Mouse (Mus musculus): ENCODE results near the gene Rsu1. TPM values are rescaled to one million over a fixed set of nuclear protein-coding genes. Genes with fewer than 3 reads are reported as not detected.

The Rsu1 gene
- total and polyA plus RNA-seq, 2 experiments from 2014 or later = 85.8 to 114 TPM

GRCm38 (mm10) chr2:13060426-13061170 lies 210.6 kb downstream of the Rsu1 start:
- Histone ChIP-seq H3K27ac (ENCODE audit: low read depth, low read length) (no peak overlapping the region), H3K4me3 (ENCODE audit: low read depth, low read length) (no peak overlapping the region), H3K4me1 (ENCODE audit: insufficient read depth, low read length) (no peaks in the 10 kb centered on the region), H3K4me2 (ENCODE audit: low read depth, low read length, poor library complexity, severe bottlenecking) (no peak overlapping the region), H3K9me3 (ENCODE audit: low read length) (no peaks in the 10 kb centered on the region), H3K9ac (replicated peaks; ENCODE audit: low read length, poor library complexity, severe bottlenecking) (no peak overlapping the region), H3K27me3 (ENCODE audit: insufficient read depth, low read length) (no peaks in the 10 kb centered on the region), H3K36me3 (ENCODE audit: insufficient read depth, low read length) (no peaks in the 10 kb centered on the region)
- ATAC-seq (ENCODE audit: low FRiP score) (no peak), DNase-seq (ENCODE audit: low spot score) (no peak)
- no peak for TF ChIP-seq CTCF (IDR thresholded peaks at IDR 0.05)
- WGBS = 91% methylated on average over 5 of the region's 5 CpGs

DNA sequence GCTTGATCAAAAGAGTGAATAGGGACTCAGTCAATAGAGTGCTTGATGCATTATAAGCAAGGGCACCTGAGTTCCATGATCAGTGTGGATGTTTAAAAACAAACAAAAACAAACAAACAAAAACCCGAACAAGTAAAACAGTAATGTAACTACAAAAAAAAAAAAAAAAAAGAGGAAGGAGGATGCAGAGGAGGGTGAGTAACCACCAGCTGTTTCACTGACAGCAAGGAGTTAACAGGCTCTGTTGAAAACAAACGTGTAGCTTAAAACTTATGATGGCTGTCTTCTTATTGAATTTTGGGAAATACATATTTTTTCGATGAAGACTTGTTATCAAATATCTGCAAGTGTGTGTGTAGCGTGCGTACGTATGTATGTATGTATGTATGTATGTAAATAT lies 222.6 kb downstream of the Rsu1 start:
- ATAC-seq (ENCODE audit: low FRiP score) (no peak), DNase-seq (ENCODE audit: low spot score) (no peak)
- TF ChIP-seq CTCF (IDR thresholded peaks at IDR 0.05) = no peak
- Histone ChIP-seq H3K27me3 (ENCODE audit: insufficient read depth, low read length) (no peaks in the 10 kb centered on the region), H3K4me3 (ENCODE audit: low read depth, low read length) (no peak overlapping the region), H3K27ac (ENCODE audit: low read depth, low read length) (no peak overlapping the region), H3K9ac (replicated peaks; ENCODE audit: low read length, poor library complexity, severe bottlenecking) (no peak overlapping the region), H3K4me1 (ENCODE audit: insufficient read depth, low read length) (no peaks in the 10 kb centered on the region), H3K9me3 (ENCODE audit: low read length) (no peaks in the 10 kb centered on the region), H3K4me2 (ENCODE audit: low read depth, low read length, poor library complexity, severe bottlenecking) (no peak overlapping the region), H3K36me3 (ENCODE audit: insufficient read depth, low read length) (no peaks in the 10 kb centered on the region)
- 93% methylated on average over 6 of the region's 6 CpGs for WGBS

- H3K27ac ChIP-seq (ENCODE audit: low read depth, low read length) = no peak overlapping the region
- DNase-seq (ENCODE audit: low spot score) (no peak), ATAC-seq (ENCODE audit: low FRiP score) (no peak)
- H3K9ac ChIP-seq (replicated peaks; ENCODE audit: low read length, poor library complexity, severe bottlenecking) = no peak overlapping the region
- H3K9me3 ChIP-seq (ENCODE audit: low read length) = no peaks in the 10 kb centered on the region
- no peak for TF ChIP-seq CTCF (IDR thresholded peaks at IDR 0.05)
- WGBS = 94% methylated on average over 4 of the region's 4 CpGs
- no peaks in the 10 kb centered on the region for H3K4me1 ChIP-seq (ENCODE audit: insufficient read depth, low read length)
- no peaks in the 10 kb centered on the region for H3K27me3 ChIP-seq (ENCODE audit: insufficient read depth, low read length)
- no peak overlapping the region for H3K4me2 ChIP-seq (ENCODE audit: low read depth, low read length, poor library complexity, severe bottlenecking)
- H3K36me3 ChIP-seq (ENCODE audit: insufficient read depth, low read length) = no peaks in the 10 kb centered on the region
- no peak overlapping the region for H3K4me3 ChIP-seq (ENCODE audit: low read depth, low read length)
Observed at GRCm38 (mm10) chr2:13044555-13044954, 226.7 kb downstream of the Rsu1 start.

- DNase-seq (ENCODE audit: low spot score) (no peak), ATAC-seq (ENCODE audit: low FRiP score) (no peak)
- WGBS = 95% methylated on average over 4 of the region's 4 CpGs
- H3K4me3 ChIP-seq (ENCODE audit: low read depth, low read length) = no peak overlapping the region
- H3K27ac ChIP-seq (ENCODE audit: low read depth, low read length) = no peak overlapping the region
- no peaks in the 10 kb centered on the region for H3K36me3 ChIP-seq (ENCODE audit: insufficient read depth, low read length)
- no peak overlapping the region for H3K9ac ChIP-seq (replicated peaks; ENCODE audit: low read length, poor library complexity, severe bottlenecking)
- TF ChIP-seq CTCF (IDR thresholded peaks at IDR 0.05) = no peak
- no peak overlapping the region for H3K4me2 ChIP-seq (ENCODE audit: low read depth, low read length, poor library complexity, severe bottlenecking)
- no peaks in the 10 kb centered on the region for H3K27me3 ChIP-seq (ENCODE audit: insufficient read depth, low read length)
- H3K4me1 ChIP-seq (ENCODE audit: insufficient read depth, low read length) = no peaks in the 10 kb centered on the region
- H3K9me3 ChIP-seq (ENCODE audit: low read length) = no peaks in the 10 kb centered on the region
Observed at GRCm38 (mm10) chr2:13039785-13040184, 231.4 kb downstream of the Rsu1 start.

DNA sequence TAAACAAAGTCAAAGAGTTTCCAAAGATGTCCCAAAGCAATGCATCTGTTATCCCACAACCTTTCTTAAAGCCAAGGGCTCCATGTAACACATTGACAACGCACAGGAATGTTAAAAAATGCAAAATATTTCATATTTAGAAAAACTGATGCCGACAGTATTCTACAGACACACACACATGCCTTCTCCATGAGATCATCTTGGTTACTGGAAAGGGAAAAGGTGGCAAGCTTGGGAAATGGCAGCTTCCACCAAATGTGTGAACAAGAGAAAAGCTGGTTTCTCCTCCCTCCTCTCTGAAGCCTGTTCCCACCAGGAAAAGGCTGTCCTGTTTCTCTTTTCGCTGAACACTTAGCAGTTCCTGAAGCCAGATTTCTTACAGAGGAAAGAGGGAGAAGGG lies 232.4 kb downstream of the Rsu1 start:
- Histone ChIP-seq H3K4me3 (ENCODE audit: low read depth, low read length) (no peak overlapping the region), H3K4me2 (ENCODE audit: low read depth, low read length, poor library complexity, severe bottlenecking) (no peak overlapping the region), H3K4me1 (ENCODE audit: insufficient read depth, low read length) (no peaks in the 10 kb centered on the region), H3K9ac (replicated peaks; ENCODE audit: low read length, poor library complexity, severe bottlenecking) (no peak overlapping the region), H3K27ac (ENCODE audit: low read depth, low read length) (no peak overlapping the region), H3K27me3 (ENCODE audit: insufficient read depth, low read length) (no peaks in the 10 kb centered on the region), H3K9me3 (ENCODE audit: low read length) (no peaks in the 10 kb centered on the region), H3K36me3 (ENCODE audit: insufficient read depth, low read length) (no peaks in the 10 kb centered on the region)
- ATAC-seq (ENCODE audit: low FRiP score) = no peak
- no peak for TF ChIP-seq CTCF (IDR thresholded peaks at IDR 0.05)
- 78% methylated on average over 3 of the region's 3 CpGs for whole genome bisulfite sequencing
- no peak for DNase-seq (ENCODE audit: low spot score)

Other genes with a start within 250 kb of the Rsu1 start
- 1.9 and 3.0 TPM in 2 replicates for gene Cubn, start 220.4 kb upstream of the Rsu1 start, total RNA-seq (2014; rRNA removed)
- gene Cubn, start 220.4 kb upstream of the Rsu1 start, polyA plus RNA-seq (2015; fragmentation: Nextera tagmentation; extraction: Ambion mirVana) = 0.39 and 0.42 TPM in 2 replicates

All from midbrain, postnatal 0 days (tissue).